Mouse (Mus musculus) thymus, adult 2 months (tissue): ENCODE measurements around the gene Gas7. TPM values are rescaled to one million over a fixed set of nuclear protein-coding genes. Genes with fewer than 3 reads are reported as not detected.

Source experiments
- DNase-seq: peaks from one replicate; pipeline ENCODE4 v3.0.0; 2021
- H3K27ac ChIP-seq: fragments of 200-500 bp; 2 replicates; pipeline ENCODE4 v1.5.1; 2012; ENCODE audit warnings: low read length, control low read depth; ENCODE audit not compliant: control insufficient read depth, insufficient read depth
- H3K27me3 ChIP-seq: fragments of 200-500 bp; 2 replicates; pipeline ENCODE4 v1.6.1; 2012; ENCODE audit warnings: mild to moderate bottlenecking, low read length, moderate library complexity, mixed read lengths; ENCODE audit not compliant: control insufficient read depth, insufficient read depth
- H3K36me3 ChIP-seq: fragments of 200-500 bp; 2 replicates; pipeline ENCODE4 v1.6.1; 2012; ENCODE audit warnings: mild to moderate bottlenecking, low read length, moderate library complexity; ENCODE audit not compliant: control insufficient read depth, insufficient read depth
- H3K4me1 ChIP-seq: fragments of 200-500 bp; replicated peaks from 2 replicates; pipeline ENCODE4 v1.6.1; 2012; ENCODE audit warnings: low read length; ENCODE audit not compliant: control insufficient read depth, insufficient read depth
- H3K4me3 ChIP-seq: fragments of 200-500 bp; 2 replicates; pipeline ENCODE4 v1.5.1; 2012; ENCODE audit warnings: mild to moderate bottlenecking, low read length, control low read depth, moderate library complexity; ENCODE audit not compliant: control insufficient read depth, insufficient read depth
- CTCF ChIP-seq: fragments of 200-500 bp; IDR thresholded peaks from 2 replicates; pipeline ENCODE4 v1.5.1; 2012; ENCODE audit warnings: mild to moderate bottlenecking, control low read depth, low read length, moderate library complexity, borderline replicate concordance; ENCODE audit not compliant: control insufficient read depth, poor library complexity, insufficient read depth; ENCODE audit errors: extremely low read depth
- POLR2A ChIP-seq: fragments of 200-500 bp; IDR thresholded peaks from 2 replicates; pipeline ENCODE4 v1.6.1; 2012; ENCODE audit warnings: mild to moderate bottlenecking, low read length, control low read depth, moderate library complexity; ENCODE audit not compliant: control insufficient read depth, poor library complexity, insufficient read depth; ENCODE audit errors: extremely low read depth
- WGBS: fragments of 180-500 bp; shearing (Covaris S2); methylation state at CpG from one replicate; pipeline ENCODE4 v1.1.7; 2018; 5-methylcytosine and 5-hydroxymethylcytosine counted together
- polyA plus RNA-seq: library from polyadenylated mRNA; depleted of rRNA; stranded (reverse); fragments of >200 nt; gene quantifications from 2 replicates; pipeline ENCODE4 v1.2.3, GENCODE M21; 2012

Gene Gas7
- polyA plus RNA-seq, 1 experiment, result 5.0 TPM

- Histone ChIP-seq H3K27me3 (peaks cover 3% of the 10 kb centered on the region), H3K36me3 (no peaks in the 10 kb centered on the region), H3K27ac (no peak overlapping the region), H3K4me1 (no peaks in the 10 kb centered on the region), H3K4me3 (no peak overlapping the region)
- TF ChIP-seq POLR2A, result no peak
- TF ChIP-seq CTCF, result no peak
- WGBS, result 15% methylated on average over 2 of the region's 2 CpGs
- no peak for DNase-seq
These were observed 2.9 kb downstream of the Gas7 start for GRCm38 (mm10) chr11:67458171-67458570.

- no peaks in the 10 kb centered on the region for H3K36me3 ChIP-seq
- H3K27me3 ChIP-seq, result no peaks in the 10 kb centered on the region
These were observed 11.9 kb downstream of the Gas7 start for GRCm38 (mm10) chr11:67467132-67467531.

GRCm38 (mm10) chr11:67468846-67469245 lies 13.6 kb downstream of the Gas7 start:
- Histone ChIP-seq H3K27ac (no peak overlapping the region), H3K36me3 (no peaks in the 10 kb centered on the region), H3K4me1 (no peaks in the 10 kb centered on the region), H3K27me3 (no peaks in the 10 kb centered on the region), H3K4me3 (no peak overlapping the region)
- TF ChIP-seq POLR2A (no peak), CTCF (no peak)
- 86% methylated on average over 7 of the region's 7 CpGs for WGBS
- DNase-seq, result no peak

More at GRCm38 (mm10) chr11:67467132-67467531, 11.9 kb downstream of the Gas7 start:
- WGBS, result 69% methylated on average over 4 of the region's 4 CpGs
- no peaks in the 10 kb centered on the region for H3K4me1 ChIP-seq
- no peak for DNase-seq
- no peak overlapping the region for H3K4me3 ChIP-seq
- no peak overlapping the region for H3K27ac ChIP-seq
- TF ChIP-seq POLR2A, result no peak
- no peak for TF ChIP-seq CTCF

- no peak overlapping the region for H3K4me3 ChIP-seq
- no peaks in the 10 kb centered on the region for H3K27me3 ChIP-seq
- no peak for DNase-seq
- 98% methylated on average over 5 of the region's 5 CpGs for WGBS
- H3K27ac ChIP-seq, result no peak overlapping the region
- no peak for TF ChIP-seq CTCF
- no peak for TF ChIP-seq POLR2A
- no peaks in the 10 kb centered on the region for H3K4me1 ChIP-seq
- no peaks in the 10 kb centered on the region for H3K36me3 ChIP-seq
These were observed 19.4 kb downstream of the Gas7 start for GRCm38 (mm10) chr11:67474590-67474989.

- 17% methylated on average over 4 of the region's 4 CpGs for WGBS
- TF ChIP-seq POLR2A (no peak), CTCF (no peak)
- no peak overlapping the region for H3K27ac ChIP-seq
- H3K36me3 ChIP-seq, result no peaks in the 10 kb centered on the region
- H3K4me3 ChIP-seq, result no peak overlapping the region
- no peaks in the 10 kb centered on the region for H3K4me1 ChIP-seq
- DNase-seq, result no peak
- H3K27me3 ChIP-seq, result no peaks in the 10 kb centered on the region
These were observed 24.3 kb downstream of the Gas7 start for GRCm38 (mm10) chr11:67479534-67479933.

- 51% methylated on average over 5 of the region's 5 CpGs for WGBS
- Histone ChIP-seq H3K36me3 (no peaks in the 10 kb centered on the region), H3K27ac (no peak overlapping the region), H3K27me3 (no peaks in the 10 kb centered on the region), H3K4me3 (no peak overlapping the region), H3K4me1 (no peaks in the 10 kb centered on the region)
- no peak for DNase-seq
- no peak for TF ChIP-seq POLR2A
- no peak for TF ChIP-seq CTCF
These were observed 25.1 kb downstream of the Gas7 start for GRCm38 (mm10) chr11:67480204-67480956.
